Mouse (Mus musculus): ENCODE measurements at regions not wholly inside any gene's neighbourhood (a gene's known extent, or its start where the extent isn't known, plus 50 kb on each side); places are given as distances from the start of the nearest gene placed in this dataset.

DNA sequence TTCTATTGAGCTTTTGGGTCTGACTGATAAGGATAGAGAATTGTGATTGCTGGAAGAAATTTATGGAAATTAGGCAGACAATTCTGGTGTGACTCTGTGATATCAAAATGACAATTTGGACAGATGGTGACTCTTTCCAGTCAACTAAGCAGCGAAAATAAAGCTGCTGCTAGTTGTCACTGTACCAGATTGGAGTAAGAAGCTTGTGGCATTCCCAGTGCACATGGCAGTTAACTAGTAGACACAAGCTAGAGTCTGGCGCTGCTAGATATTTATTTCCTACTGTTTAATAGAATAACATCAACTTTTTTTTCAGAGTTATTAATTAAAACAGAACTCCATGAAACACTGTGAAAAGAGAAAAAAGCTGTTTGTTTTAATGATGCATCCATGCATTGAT is 1432.9 kb upstream of the Sel1l start:
- H3K27me3 ChIP-seq (ENCODE audit: insufficient read depth, low read length) = no peaks in the 10 kb centered on the region
- TF ChIP-seq EP300 (IDR thresholded peaks at IDR 0.05; ENCODE audit: low read depth) = no peak
- TF ChIP-seq CTCF (IDR thresholded peaks at IDR 0.05; ENCODE audit: low read depth) = no peak
- no peaks in the 10 kb centered on the region for H3K4me1 ChIP-seq (ENCODE audit: insufficient read depth)
- DNase-seq = no peak
- no peak overlapping the region for H3K9ac ChIP-seq (replicated peaks)
- H3K4me2 ChIP-seq (ENCODE audit: low read depth, low read length) = no peak overlapping the region
- 68% methylated on average over 2 of the region's 2 CpGs for WGBS (ENCODE audit: insufficient replicate concordance)
- no peak overlapping the region for H3K27ac ChIP-seq (ENCODE audit: low read depth)
- ATAC-seq = no peak
- no peaks in the 10 kb centered on the region for H3K9me3 ChIP-seq (ENCODE audit: low read length)
- no peak overlapping the region for H3K4me3 ChIP-seq (ENCODE audit: low read depth, low read length)
- no peaks in the 10 kb centered on the region for H3K36me3 ChIP-seq (replicated peaks; ENCODE audit: insufficient read depth, low read length)

DNA sequence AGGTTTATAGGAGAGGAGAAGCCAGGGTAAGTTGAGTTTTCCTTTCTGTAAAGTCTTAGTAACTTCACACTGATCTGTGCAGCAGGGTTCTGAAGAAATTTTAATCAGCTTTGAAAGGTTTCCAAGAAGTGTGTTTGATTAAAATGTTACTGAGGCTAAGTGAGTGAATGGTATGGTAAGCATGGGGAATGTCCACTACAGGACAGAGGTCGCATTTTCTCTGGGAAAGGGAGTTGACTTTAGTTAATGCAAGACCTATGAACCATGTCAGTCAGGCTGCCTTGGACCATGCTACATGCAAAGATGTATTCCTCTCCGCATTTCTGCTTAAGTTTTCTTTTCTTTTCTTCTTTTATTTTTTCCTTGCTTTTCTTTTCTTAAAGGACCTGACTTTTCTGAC is 1424.7 kb upstream of the Sel1l start:
- no peak overlapping the region for H3K4me2 ChIP-seq (ENCODE audit: low read depth, low read length)
- TF ChIP-seq CTCF (IDR thresholded peaks at IDR 0.05; ENCODE audit: low read depth) = no peak
- no peak for TF ChIP-seq EP300 (IDR thresholded peaks at IDR 0.05; ENCODE audit: low read depth)
- no peak for ATAC-seq

DNA sequence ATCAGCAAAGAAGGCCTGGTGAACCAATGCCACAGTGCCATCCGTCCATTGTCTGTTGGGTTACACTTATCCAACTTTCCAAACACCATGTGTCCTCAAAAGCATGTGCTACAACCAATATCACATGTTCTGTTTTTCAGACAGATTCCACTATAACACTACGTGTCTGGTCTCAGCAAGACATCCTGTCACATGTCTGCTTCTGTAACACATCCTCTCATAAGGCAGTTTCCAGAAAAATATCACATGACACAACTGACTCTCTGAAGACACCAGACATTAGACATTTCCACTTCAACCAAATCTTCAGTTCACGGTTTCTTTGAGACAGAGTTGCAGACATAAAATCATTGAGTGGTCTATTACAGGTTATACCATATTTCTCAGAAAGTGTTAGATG is 1381.3 kb upstream of the Sel1l start:
- H3K9ac ChIP-seq (replicated peaks) = no peak overlapping the region
- H3K4me3 ChIP-seq (ENCODE audit: low read depth, low read length) = no peak overlapping the region
- no peaks in the 10 kb centered on the region for H3K27me3 ChIP-seq (ENCODE audit: insufficient read depth, low read length)
- ATAC-seq (no peak), DNase-seq (no peak)
- no peak overlapping the region for H3K4me2 ChIP-seq (ENCODE audit: low read depth, low read length)
- H3K27ac ChIP-seq (ENCODE audit: low read depth) = no peak overlapping the region
- H3K9me3 ChIP-seq (ENCODE audit: low read length) = no peaks in the 10 kb centered on the region
- no peak for TF ChIP-seq CTCF (IDR thresholded peaks at IDR 0.05; ENCODE audit: low read depth)
- TF ChIP-seq EP300 (IDR thresholded peaks at IDR 0.05; ENCODE audit: low read depth) = no peak
- H3K36me3 ChIP-seq (replicated peaks; ENCODE audit: insufficient read depth, low read length) = no peaks in the 10 kb centered on the region
- 68% methylated on average over 3 of the region's 3 CpGs for WGBS (ENCODE audit: insufficient replicate concordance)
- no peaks in the 10 kb centered on the region for H3K4me1 ChIP-seq (ENCODE audit: insufficient read depth)

More for the DNA sequence above, 1424.7 kb upstream of the Sel1l start:
- Histone ChIP-seq H3K36me3 (replicated peaks; ENCODE audit: insufficient read depth, low read length) (no peaks in the 10 kb centered on the region), H3K4me1 (ENCODE audit: insufficient read depth) (0 out of 2 replicates have a peak, but pooled peaks cover 2% of the 10 kb centered on the region), H3K27ac (ENCODE audit: low read depth) (no peak overlapping the region), H3K9ac (replicated peaks) (no peak overlapping the region), H3K9me3 (ENCODE audit: low read length) (no peaks in the 10 kb centered on the region), H3K27me3 (ENCODE audit: insufficient read depth, low read length) (no peaks in the 10 kb centered on the region), H3K4me3 (ENCODE audit: low read depth, low read length) (no peak overlapping the region)
- no peak for DNase-seq
- 62% methylated on average over 2 of the region's 2 CpGs for WGBS (ENCODE audit: insufficient replicate concordance)

- DNase-seq = no peak
- Histone ChIP-seq H3K27ac (ENCODE audit: low read depth) (no peak overlapping the region), H3K9me3 (ENCODE audit: low read length) (no peaks in the 10 kb centered on the region), H3K4me3 (ENCODE audit: low read depth, low read length) (no peak overlapping the region), H3K27me3 (ENCODE audit: insufficient read depth, low read length) (no peaks in the 10 kb centered on the region), H3K4me1 (ENCODE audit: insufficient read depth) (no peaks in the 10 kb centered on the region), H3K4me2 (ENCODE audit: low read depth, low read length) (no peak overlapping the region), H3K36me3 (replicated peaks; ENCODE audit: insufficient read depth, low read length) (no peaks in the 10 kb centered on the region), H3K9ac (replicated peaks) (no peak overlapping the region)
- TF ChIP-seq EP300 (IDR thresholded peaks at IDR 0.05; ENCODE audit: low read depth) (no peak), CTCF (IDR thresholded peaks at IDR 0.05; ENCODE audit: low read depth) (no peak)
- ATAC-seq = no peak
- WGBS (ENCODE audit: insufficient replicate concordance) = 75% methylated on average over 1 of the region's 1 CpGs
Measured at GRCm38 (mm10) chr12:93226826-93227225, 1377.9 kb upstream of the Sel1l start.

DNA sequence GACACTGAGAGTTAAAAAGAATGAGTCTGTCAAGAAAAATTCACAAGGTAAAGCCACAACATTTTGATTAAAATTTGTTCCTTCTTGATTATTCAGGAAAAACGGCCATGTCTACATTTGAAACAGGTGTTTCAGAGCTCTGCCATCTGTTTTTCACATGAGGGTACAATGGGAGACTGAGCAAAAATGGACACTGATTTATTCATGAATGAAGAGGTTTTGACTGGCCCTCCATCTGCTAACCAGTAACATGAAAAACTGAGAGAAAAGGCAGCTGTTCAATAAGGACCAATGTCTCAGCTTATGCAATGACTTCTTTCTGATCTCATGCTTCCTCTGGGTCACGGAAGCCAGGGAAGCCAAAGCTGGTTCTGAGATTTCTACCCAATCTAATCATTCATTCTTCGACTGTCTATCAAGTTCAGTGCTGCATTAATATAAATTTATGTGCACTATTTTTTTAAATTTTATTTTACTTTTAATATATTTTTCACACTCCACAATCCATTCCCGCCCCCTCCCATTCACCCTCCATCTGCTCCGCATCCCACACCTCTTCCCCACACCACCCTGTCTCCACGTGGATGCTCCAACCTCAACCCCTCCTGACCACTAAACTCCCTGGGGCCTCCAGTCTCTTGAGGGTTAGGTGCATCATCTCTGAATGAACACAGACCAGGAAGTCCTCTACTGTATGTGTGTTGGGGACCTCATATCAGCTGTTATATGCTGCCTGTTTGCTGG is 1372.4 kb upstream of the Sel1l start:
- Histone ChIP-seq H3K9ac (replicated peaks) (no peak overlapping the region), H3K4me2 (ENCODE audit: low read depth, low read length) (no peak overlapping the region), H3K27me3 (ENCODE audit: insufficient read depth, low read length) (no peaks in the 10 kb centered on the region), H3K36me3 (replicated peaks; ENCODE audit: insufficient read depth, low read length) (no peaks in the 10 kb centered on the region), H3K27ac (ENCODE audit: low read depth) (no peak overlapping the region), H3K4me3 (ENCODE audit: low read depth, low read length) (no peak overlapping the region), H3K9me3 (ENCODE audit: low read length) (no peaks in the 10 kb centered on the region), H3K4me1 (ENCODE audit: insufficient read depth) (no peaks in the 10 kb centered on the region)
- WGBS (ENCODE audit: insufficient replicate concordance) = 71% methylated on average over 6 of the region's 6 CpGs
- no peak for TF ChIP-seq CTCF (IDR thresholded peaks at IDR 0.05; ENCODE audit: low read depth)
- TF ChIP-seq EP300 (IDR thresholded peaks at IDR 0.05; ENCODE audit: low read depth) = no peak
- no peak for DNase-seq
- no peak for ATAC-seq

DNA sequence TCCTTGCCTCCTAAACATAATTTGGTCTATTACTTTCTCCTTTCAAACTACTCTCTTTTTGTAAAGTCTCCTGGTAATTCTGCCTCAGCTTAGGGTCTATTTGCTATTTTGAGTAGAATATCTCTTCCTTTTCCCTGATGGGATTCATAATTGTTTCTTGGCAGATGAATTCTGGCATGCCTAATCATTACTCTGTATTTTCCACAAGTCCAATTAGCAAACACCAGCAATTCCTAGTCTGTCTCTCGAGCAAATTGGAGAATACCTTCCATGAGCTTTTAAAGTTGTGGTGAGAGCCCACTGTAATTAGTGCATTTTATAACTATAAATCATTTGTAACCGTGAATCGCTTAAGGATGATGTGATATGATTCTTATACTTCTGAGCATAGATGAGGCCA is 1358.6 kb upstream of the Sel1l start:
- no peak for ATAC-seq
- no peaks in the 10 kb centered on the region for H3K27me3 ChIP-seq (ENCODE audit: insufficient read depth, low read length)

More for the DNA sequence above, 1358.6 kb upstream of the Sel1l start:
- Histone ChIP-seq H3K9ac (replicated peaks) (no peak overlapping the region), H3K4me2 (ENCODE audit: low read depth, low read length) (no peak overlapping the region), H3K36me3 (replicated peaks; ENCODE audit: insufficient read depth, low read length) (no peaks in the 10 kb centered on the region), H3K9me3 (ENCODE audit: low read length) (no peaks in the 10 kb centered on the region), H3K4me1 (ENCODE audit: insufficient read depth) (no peaks in the 10 kb centered on the region), H3K27ac (ENCODE audit: low read depth) (no peak overlapping the region), H3K4me3 (ENCODE audit: low read depth, low read length) (no peak overlapping the region)
- 68% methylated on average over 3 of the region's 3 CpGs for WGBS (ENCODE audit: insufficient replicate concordance)
- TF ChIP-seq EP300 (IDR thresholded peaks at IDR 0.05; ENCODE audit: low read depth) (no peak), CTCF (IDR thresholded peaks at IDR 0.05; ENCODE audit: low read depth) (no peak)
- no peak for DNase-seq

Data from liver, postnatal 0 days (tissue).